Mouse (Mus musculus) liver, embryonic 16.5 days (tissue): ENCODE measurements around the gene Svs1. TPM values are rescaled to one million over a fixed set of nuclear protein-coding genes. Genes with fewer than 3 reads are reported as not detected.

Source experiments
- ATAC-seq: fragments of 200-750 bp; cut with Nextera tagmentation; 2 replicates; pipeline ENCODE4 v1.8.0; 2017; ENCODE audit warnings: low read depth, mild to moderate bottlenecking, moderate number of reproducible peaks, moderate library complexity
- H3K27ac ChIP-seq: fragments of 300-500 bp; sonication (generic); 2 replicates; pipeline ENCODE4 v1.5.1; 2014; ENCODE audit warnings: mild to moderate bottlenecking, low read length
- H3K27me3 ChIP-seq: fragments of 300-500 bp; sonication (generic); 2 replicates; pipeline ENCODE4 v1.6.1; 2014; ENCODE audit warnings: low read depth, low read length, mixed read lengths; ENCODE audit not compliant: control insufficient read depth, insufficient read depth
- H3K36me3 ChIP-seq: fragments of 300-500 bp; sonication (generic); 2 replicates; pipeline ENCODE4 v1.6.1; 2014; ENCODE audit warnings: mild to moderate bottlenecking; ENCODE audit not compliant: control insufficient read depth, insufficient read depth
- H3K4me1 ChIP-seq: fragments of 300-500 bp; sonication (generic); 2 replicates; pipeline ENCODE4 v1.6.1; 2014; ENCODE audit warnings: low read depth, low read length, mixed read lengths; ENCODE audit not compliant: control insufficient read depth
- H3K4me2 ChIP-seq: fragments of 300-500 bp; sonication (generic); 2 replicates; pipeline ENCODE4 v1.6.1; 2014; ENCODE audit warnings: low read depth, low read length, mixed read lengths
- H3K4me3 ChIP-seq: fragments of 300-500 bp; sonication (generic); 2 replicates; pipeline ENCODE4 v1.5.1; 2014; ENCODE audit warnings: low read depth, mild to moderate bottlenecking, low read length
- H3K9ac ChIP-seq: fragments of 300-500 bp; sonication (generic); 2 replicates; pipeline ENCODE4 v1.6.1; 2014; ENCODE audit warnings: low read depth, low read length
- H3K9me3 ChIP-seq: fragments of 300-500 bp; sonication (generic); replicated peaks from 2 replicates; pipeline ENCODE4 v1.6.1; 2016; ENCODE audit warnings: low read length; ENCODE audit not compliant: control insufficient read depth
- WGBS: fragments of 180-500 bp; shearing (Covaris S2); extraction: QIAGEN DNeasy Blood & Tissue Kit; methylation state at CpG from one replicate; pipeline ENCODE4 v1.1.7; 2014; ENCODE audit not compliant: insufficient replicate concordance; 5-methylcytosine and 5-hydroxymethylcytosine counted together
- polyA plus RNA-seq: library from polyadenylated mRNA; unstranded; fragments of >200 nt; fragmentation: Nextera tagmentation; extraction: Ambion mirVana; gene quantifications from 2 replicates; pipeline ENCODE4 v1.2.1, GENCODE M21; 2015

Gene Svs1
- polyA plus RNA-seq, 1 experiment from 2014 or later, result not detected

DNA sequence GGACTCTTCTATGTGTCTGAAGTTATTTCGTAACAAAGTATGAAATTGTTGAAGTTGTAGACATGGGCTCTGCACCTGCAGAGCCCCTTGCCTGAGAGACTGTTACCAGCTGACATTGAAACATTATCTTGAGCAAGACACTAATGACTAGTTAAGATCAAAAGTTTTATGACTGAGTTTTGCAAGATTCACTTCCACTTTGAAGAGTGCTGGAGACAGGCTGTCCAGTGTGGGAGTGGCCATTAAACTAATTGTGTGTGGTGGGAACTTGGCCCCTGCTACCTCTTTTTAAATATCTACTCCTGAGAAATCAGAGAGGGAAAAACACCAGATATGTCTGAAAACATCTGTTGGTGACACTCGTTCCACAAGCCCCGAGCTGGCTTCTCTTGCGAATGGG lies 44.6 kb downstream of the Svs1 start:
- Histone ChIP-seq H3K4me3 (no peak overlapping the region), H3K9ac (no peak overlapping the region), H3K4me1 (no peaks in the 10 kb centered on the region), H3K36me3 (no peaks in the 10 kb centered on the region), H3K27ac (peak overlapping the region; percentile 32; the same call in 1 of the 2 replicates), H3K27me3 (no peaks in the 10 kb centered on the region), H3K4me2 (no peak overlapping the region), H3K9me3 (no peaks in the 10 kb centered on the region)
- no peak for ATAC-seq
- 57% methylated on average over 4 of the region's 4 CpGs for WGBS

DNA sequence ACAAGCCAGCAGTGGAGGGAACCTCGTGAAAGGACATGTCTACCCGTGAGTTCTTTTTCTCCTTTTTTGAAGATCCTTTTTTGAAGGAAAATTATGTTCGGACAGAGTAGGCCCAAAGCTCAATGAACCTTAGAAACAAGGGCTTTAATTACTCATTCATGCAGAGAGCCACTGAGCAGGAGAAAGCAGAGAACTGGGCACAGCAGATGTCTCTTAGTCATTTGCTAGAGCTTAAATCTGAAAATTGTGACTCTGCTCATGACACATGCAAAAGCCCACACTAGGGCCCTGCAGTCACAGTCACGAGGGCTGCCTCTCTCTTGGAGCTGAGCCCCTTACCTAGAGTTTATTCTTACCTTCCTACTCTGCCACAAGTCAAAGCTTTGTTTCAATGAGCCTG lies 46.1 kb downstream of the Svs1 start:
- no peaks in the 10 kb centered on the region for H3K4me1 ChIP-seq
- no peak overlapping the region for H3K27ac ChIP-seq
- 57% methylated on average over 4 of the region's 4 CpGs for WGBS

DNA sequence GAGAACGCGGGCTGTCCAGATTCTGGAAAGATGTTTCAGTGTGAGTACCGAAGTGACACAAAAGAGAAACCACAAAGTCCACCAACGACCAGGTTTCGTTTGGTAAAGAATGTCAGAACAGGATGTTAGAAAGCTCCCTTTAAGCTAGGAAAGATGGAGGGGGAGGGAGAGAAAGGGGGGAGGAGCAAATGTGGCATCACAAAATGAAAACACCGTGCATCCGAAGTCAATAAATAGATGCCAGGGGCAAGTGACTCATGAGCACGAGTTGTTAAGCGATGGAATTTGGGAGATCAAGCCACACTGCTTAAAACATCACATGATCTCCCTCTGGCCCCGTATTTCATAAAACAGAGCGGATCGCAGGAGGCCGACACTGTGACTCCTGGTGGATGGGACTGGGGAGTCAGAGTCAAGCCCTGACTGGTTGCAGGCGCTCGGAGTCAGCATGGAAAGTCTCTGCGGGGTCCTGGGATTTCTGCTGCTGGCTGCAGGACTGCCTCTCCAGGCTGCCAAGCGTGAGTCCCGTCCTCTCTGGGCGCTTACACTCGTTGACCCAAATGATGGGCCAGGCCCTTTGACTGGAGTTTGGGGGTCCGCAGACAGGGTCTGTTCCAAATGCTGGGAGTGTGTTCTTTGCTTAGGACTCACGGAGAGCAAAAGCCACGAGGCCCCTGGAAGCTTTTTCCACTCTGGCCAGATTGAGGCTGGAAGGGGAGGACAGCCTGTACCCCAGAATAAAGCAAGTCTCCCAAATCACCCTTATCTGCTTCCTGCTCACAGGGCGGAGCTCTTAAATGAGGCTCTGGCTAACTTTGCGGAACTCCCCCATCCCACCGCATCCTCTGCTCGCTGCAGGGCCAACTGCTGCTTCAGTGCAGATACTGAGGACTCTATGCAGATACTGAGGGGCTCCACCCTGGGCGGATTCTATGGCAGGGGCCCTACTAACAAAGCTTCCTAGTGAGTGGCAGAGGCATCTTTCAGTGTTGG lies 49.9 kb downstream of the Svs1 start, which contains the start of gene Gpnmb:
Gene Gpnmb, plus strand, starts transcription at position 272 of the 993 bp plus-strand sequence.
- Histone ChIP-seq H3K4me2 (peak within 1 kb of the TSS; percentile 22; the same call in 1 of the 2 replicates), H3K27me3 (peaks cover 8% of the 10 kb centered on the region), H3K27ac (no peak within 1 kb of the TSS), H3K36me3 (no peaks in the 10 kb centered on the region), H3K9me3 (no peaks in the 10 kb centered on the region), H3K4me1 (no peaks in the 10 kb centered on the region), H3K4me3 (no peak within 1 kb of the TSS), H3K9ac (no peak within 1 kb of the TSS)
- 21% methylated on average over 28 of the region's 28 CpGs for WGBS
- ATAC-seq, result no peak

More for the DNA sequence above, 46.1 kb downstream of the Svs1 start:
- H3K4me3 ChIP-seq, result no peak overlapping the region
- no peak overlapping the region for H3K9ac ChIP-seq
- no peak overlapping the region for H3K4me2 ChIP-seq
- H3K9me3 ChIP-seq, result no peaks in the 10 kb centered on the region
- H3K36me3 ChIP-seq, result no peaks in the 10 kb centered on the region
- H3K27me3 ChIP-seq, result peaks cover 8% of the 10 kb centered on the region
- no peak for ATAC-seq

DNA sequence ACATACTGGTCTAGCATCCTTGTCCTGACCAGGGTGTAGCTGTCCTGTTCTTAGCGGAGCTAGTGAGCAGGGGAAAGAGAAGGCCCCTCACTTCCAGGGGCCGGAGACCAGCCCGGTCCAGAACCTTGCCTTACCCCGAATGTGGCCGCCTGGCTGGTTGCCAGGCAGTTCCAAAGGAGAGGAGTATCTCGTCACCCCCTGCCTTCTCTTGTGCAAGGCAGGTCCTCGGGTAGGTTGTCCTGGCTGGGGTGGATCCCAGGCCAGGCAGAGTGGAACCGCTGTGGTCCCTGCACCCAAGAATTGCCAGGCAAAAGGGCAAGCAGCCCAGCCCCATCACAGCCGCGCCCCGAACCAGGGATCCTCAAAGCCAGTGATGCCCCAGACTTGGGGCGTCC lies 50.6 kb downstream of the Svs1 start:
- no peaks in the 10 kb centered on the region for H3K4me1 ChIP-seq
- no peak overlapping the region for H3K4me2 ChIP-seq
- no peak overlapping the region for H3K4me3 ChIP-seq
- no peak overlapping the region for H3K9ac ChIP-seq
- H3K27ac ChIP-seq, result no peak overlapping the region
- H3K9me3 ChIP-seq, result no peaks in the 10 kb centered on the region
- peaks cover 8% of the 10 kb centered on the region for H3K27me3 ChIP-seq
- H3K36me3 ChIP-seq, result no peaks in the 10 kb centered on the region
- 39% methylated on average over 12 of the region's 12 CpGs for WGBS
- ATAC-seq, result no peak

DNA sequence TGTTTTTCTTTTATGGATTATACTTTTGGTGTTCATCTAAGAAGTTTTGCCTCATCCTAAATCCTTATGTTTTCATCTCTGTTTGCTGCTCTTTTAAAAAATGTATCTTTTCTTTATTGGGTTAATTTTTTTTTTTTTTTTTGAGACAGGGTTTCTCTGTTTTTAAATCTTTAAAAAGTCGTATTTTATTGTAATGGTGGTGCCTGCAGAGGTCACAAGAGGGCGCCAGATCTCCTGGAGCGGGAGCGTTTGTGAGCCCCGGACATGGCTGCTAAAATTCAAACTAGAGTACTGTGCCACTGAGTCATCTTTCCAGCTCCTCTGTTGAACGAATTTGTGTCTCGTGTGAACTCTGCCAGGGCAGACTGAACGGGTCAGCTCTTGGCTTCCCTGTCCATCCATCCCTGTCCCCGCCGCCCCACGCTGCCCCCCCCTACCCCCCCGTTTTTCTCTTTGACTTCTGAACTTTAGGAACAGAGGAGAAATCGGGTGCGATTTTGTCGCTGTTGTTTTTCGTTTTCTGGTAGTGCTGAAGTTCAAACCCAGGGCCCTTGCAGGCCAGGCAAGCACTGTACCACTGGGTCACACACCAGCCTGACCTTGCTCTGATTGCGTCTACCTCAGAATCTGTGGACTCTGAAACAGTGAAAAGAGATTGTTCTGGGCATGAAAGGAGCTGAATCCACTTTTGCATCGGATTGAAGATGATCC lies 53.0 kb downstream of the Svs1 start:
- no peak for ATAC-seq
- Histone ChIP-seq H3K9me3 (no peaks in the 10 kb centered on the region), H3K4me1 (no peaks in the 10 kb centered on the region), H3K36me3 (no peaks in the 10 kb centered on the region), H3K4me3 (peak overlapping the region; percentile 30), H3K4me2 (peak overlapping the region; percentile 45), H3K27ac (no peak overlapping the region), H3K27me3 (peaks cover 8% of the 10 kb centered on the region), H3K9ac (no peak overlapping the region)
- WGBS, result 12% methylated on average over 18 of the region's 18 CpGs

Other genes with a start within 250 kb of the Svs1 start
- 5.7 and 5.9 TPM in 2 replicates for gene Gimap1, start 247.8 kb upstream of the Svs1 start, polyA plus RNA-seq
- gene Gimap5, start 240.7 kb upstream of the Svs1 start, polyA plus RNA-seq, result 2.5 and 2.8 TPM in 2 replicates
- 0.20 and 0.37 TPM in 2 replicates for gene Gimap3, start 216.0 kb upstream of the Svs1 start, polyA plus RNA-seq
- gene Tmem176a, start 145.9 kb upstream of the Svs1 start, polyA plus RNA-seq, result 138 and 147 TPM in 2 replicates
- 207 and 215 TPM in 2 replicates for gene Tmem176b, start 145.4 kb upstream of the Svs1 start, polyA plus RNA-seq
- gene Aoc1, start 114.0 kb upstream of the Svs1 start, polyA plus RNA-seq, result 0.20 TPM in 1 of 2 replicates, not detected in the other
- not detected in 2 replicates for gene 1600015I10Rik, start 57.0 kb upstream of the Svs1 start, polyA plus RNA-seq
- not detected in 2 replicates for gene Doxl2, start 11.9 kb upstream of the Svs1 start, polyA plus RNA-seq
- gene Gpnmb, start 49.7 kb downstream of the Svs1 start, polyA plus RNA-seq, result 0.25 and 0.48 TPM in 2 replicates
- gene Malsu1, start 86.9 kb downstream of the Svs1 start, polyA plus RNA-seq, result 28.8 and 30.0 TPM in 2 replicates
- gene Igf2bp3, start 228.1 kb downstream of the Svs1 start, polyA plus RNA-seq, result 16.4 and 17.9 TPM in 2 replicates